Mouse (Mus musculus) lung, adult 2 months (tissue): ENCODE data around the gene Cacna1c.

Source experiments
- CTCF ChIP-seq: fragments of 200-500 bp; IDR thresholded peaks from 2 replicates; pipeline ENCODE4 v1.5.1; 2011; ENCODE audit warnings: mild to moderate bottlenecking, low read length, control low read depth; ENCODE audit not compliant: insufficient read depth
- POLR2A ChIP-seq: fragments of 200-500 bp; IDR thresholded peaks from 2 replicates; pipeline ENCODE4 v1.6.1; 2011; ENCODE audit warnings: low read depth, mild to moderate bottlenecking, control low read depth, low read length, borderline replicate concordance; ENCODE audit errors: extremely low read depth

GRCm38 (mm10) chr6:119018956-119019355, 177.3 kb downstream of the Cacna1c start:
- TF ChIP-seq CTCF (no peak), POLR2A (no peak)
